Mouse (Mus musculus): ENCODE measurements at regions not wholly inside any gene's neighbourhood (a gene's known extent, or its start where the extent isn't known, plus 50 kb on each side); places are given as distances from the start of the nearest gene placed in this dataset.

GRCm38 (mm10) chr1:56219700-56220099, 417.5 kb downstream of the Hsfy2 start:
- no peak overlapping the region for H3K27ac ChIP-seq
- no peak overlapping the region for H3K4me3 ChIP-seq (replicated peaks; ENCODE audit: low read depth, low read length)
- H3K4me1 ChIP-seq (replicated peaks; ENCODE audit: insufficient read depth, low read length) = no peaks in the 10 kb centered on the region
- no peaks in the 10 kb centered on the region for H3K36me3 ChIP-seq (ENCODE audit: insufficient read depth, low read length)
- 65% methylated on average over 2 of the region's 2 CpGs for WGBS
- H3K9me3 ChIP-seq (replicated peaks; ENCODE audit: low read length) = no peaks in the 10 kb centered on the region
- no peak overlapping the region for H3K4me2 ChIP-seq (ENCODE audit: low read length)
- no peak for TF ChIP-seq CTCF (IDR thresholded peaks at IDR 0.05; ENCODE audit: low read depth)
- ATAC-seq (replicated peaks; ENCODE audit: low FRiP score, low read depth) (no peak), DNase-seq (ENCODE audit: low spot score) (no peak)
- H3K27me3 ChIP-seq (ENCODE audit: insufficient read depth, low read length) = no peaks in the 10 kb centered on the region
- H3K9ac ChIP-seq (ENCODE audit: low read depth, low read length) = no peak overlapping the region

GRCm38 (mm10) chr1:56210712-56211371, 426.4 kb downstream of the Hsfy2 start:
- no peak overlapping the region for H3K4me2 ChIP-seq (ENCODE audit: low read length)
- no peaks in the 10 kb centered on the region for H3K9me3 ChIP-seq (replicated peaks; ENCODE audit: low read length)
- TF ChIP-seq CTCF (IDR thresholded peaks at IDR 0.05; ENCODE audit: low read depth) = no peak
- DNase-seq (ENCODE audit: low spot score) (no peak), ATAC-seq (replicated peaks; ENCODE audit: low FRiP score, low read depth) (no peak)
- H3K27me3 ChIP-seq (ENCODE audit: insufficient read depth, low read length) = no peaks in the 10 kb centered on the region
- no peak overlapping the region for H3K27ac ChIP-seq
- H3K9ac ChIP-seq (ENCODE audit: low read depth, low read length) = no peak overlapping the region
- WGBS = 84% methylated on average over 13 of the region's 13 CpGs
- no peaks in the 10 kb centered on the region for H3K4me1 ChIP-seq (replicated peaks; ENCODE audit: insufficient read depth, low read length)
- no peak overlapping the region for H3K4me3 ChIP-seq (replicated peaks; ENCODE audit: low read depth, low read length)
- H3K36me3 ChIP-seq (ENCODE audit: insufficient read depth, low read length) = no peaks in the 10 kb centered on the region

GRCm38 (mm10) chr1:56206615-56207267, 430.5 kb downstream of the Hsfy2 start:
- ATAC-seq (replicated peaks; ENCODE audit: low FRiP score, low read depth) (no peak), DNase-seq (ENCODE audit: low spot score) (no peak)
- no peak overlapping the region for H3K4me3 ChIP-seq (replicated peaks; ENCODE audit: low read depth, low read length)
- no peak overlapping the region for H3K9ac ChIP-seq (ENCODE audit: low read depth, low read length)
- no peak overlapping the region for H3K27ac ChIP-seq
- no peaks in the 10 kb centered on the region for H3K9me3 ChIP-seq (replicated peaks; ENCODE audit: low read length)
- no peak overlapping the region for H3K4me2 ChIP-seq (ENCODE audit: low read length)
- no peaks in the 10 kb centered on the region for H3K27me3 ChIP-seq (ENCODE audit: insufficient read depth, low read length)
- no peak for TF ChIP-seq CTCF (IDR thresholded peaks at IDR 0.05; ENCODE audit: low read depth)
- 73% methylated on average over 10 of the region's 10 CpGs for WGBS
- no peaks in the 10 kb centered on the region for H3K4me1 ChIP-seq (replicated peaks; ENCODE audit: insufficient read depth, low read length)
- H3K36me3 ChIP-seq (ENCODE audit: insufficient read depth, low read length) = no peaks in the 10 kb centered on the region

GRCm38 (mm10) chr1:56195224-56195623, 442.0 kb downstream of the Hsfy2 start:
- H3K4me3 ChIP-seq (replicated peaks; ENCODE audit: low read depth, low read length) = no peak overlapping the region
- no peaks in the 10 kb centered on the region for H3K4me1 ChIP-seq (replicated peaks; ENCODE audit: insufficient read depth, low read length)
- no peaks in the 10 kb centered on the region for H3K36me3 ChIP-seq (ENCODE audit: insufficient read depth, low read length)
- H3K27ac ChIP-seq = no peak overlapping the region
- no peak overlapping the region for H3K4me2 ChIP-seq (ENCODE audit: low read length)
- WGBS = 84% methylated on average over 2 of the region's 2 CpGs
- no peak for ATAC-seq (replicated peaks; ENCODE audit: low FRiP score, low read depth)
- no peaks in the 10 kb centered on the region for H3K27me3 ChIP-seq (ENCODE audit: insufficient read depth, low read length)
- no peak overlapping the region for H3K9ac ChIP-seq (ENCODE audit: low read depth, low read length)
- peak; percentile 59 for TF ChIP-seq CTCF (IDR thresholded peaks at IDR 0.05; ENCODE audit: low read depth)
- no peak for DNase-seq (ENCODE audit: low spot score)
- H3K9me3 ChIP-seq (replicated peaks; ENCODE audit: low read length) = no peaks in the 10 kb centered on the region

- Histone ChIP-seq H3K27ac (no peak overlapping the region), H3K4me3 (replicated peaks; ENCODE audit: low read depth, low read length) (no peak overlapping the region), H3K9ac (ENCODE audit: low read depth, low read length) (no peak overlapping the region), H3K4me2 (ENCODE audit: low read length) (no peak overlapping the region), H3K27me3 (ENCODE audit: insufficient read depth, low read length) (no peaks in the 10 kb centered on the region), H3K9me3 (replicated peaks; ENCODE audit: low read length) (no peaks in the 10 kb centered on the region), H3K4me1 (replicated peaks; ENCODE audit: insufficient read depth, low read length) (0 out of 2 replicates have a peak, but pooled peaks cover 4% of the 10 kb centered on the region), H3K36me3 (ENCODE audit: insufficient read depth, low read length) (no peaks in the 10 kb centered on the region)
- ATAC-seq (replicated peaks; ENCODE audit: low FRiP score, low read depth) (no peak), DNase-seq (ENCODE audit: low spot score) (peak; percentile 61)
- 28% methylated on average over 8 of the region's 8 CpGs for WGBS
- TF ChIP-seq CTCF (IDR thresholded peaks at IDR 0.05; ENCODE audit: low read depth) = no peak
Observed at GRCm38 (mm10) chr1:56183503-56184198, 453.6 kb downstream of the Hsfy2 start.

GRCm38 (mm10) chr1:56179206-56179985, 457.8 kb downstream of the Hsfy2 start:
- no peak overlapping the region for H3K4me3 ChIP-seq (replicated peaks; ENCODE audit: low read depth, low read length)
- ATAC-seq (replicated peaks; ENCODE audit: low FRiP score, low read depth) (no peak), DNase-seq (ENCODE audit: low spot score) (no peak)
- H3K36me3 ChIP-seq (ENCODE audit: insufficient read depth, low read length) = no peaks in the 10 kb centered on the region
- no peak overlapping the region for H3K27ac ChIP-seq
- no peak overlapping the region for H3K9ac ChIP-seq (ENCODE audit: low read depth, low read length)
- H3K27me3 ChIP-seq (ENCODE audit: insufficient read depth, low read length) = no peaks in the 10 kb centered on the region
- no peaks in the 10 kb centered on the region for H3K9me3 ChIP-seq (replicated peaks; ENCODE audit: low read length)
- TF ChIP-seq CTCF (IDR thresholded peaks at IDR 0.05; ENCODE audit: low read depth) = no peak
- no peak overlapping the region for H3K4me2 ChIP-seq (ENCODE audit: low read length)
- 56% methylated on average over 10 of the region's 10 CpGs for WGBS
- 0 out of 2 replicates have a peak, but pooled peaks cover 4% of the 10 kb centered on the region for H3K4me1 ChIP-seq (replicated peaks; ENCODE audit: insufficient read depth, low read length)
